In the genomic region with DNA sequence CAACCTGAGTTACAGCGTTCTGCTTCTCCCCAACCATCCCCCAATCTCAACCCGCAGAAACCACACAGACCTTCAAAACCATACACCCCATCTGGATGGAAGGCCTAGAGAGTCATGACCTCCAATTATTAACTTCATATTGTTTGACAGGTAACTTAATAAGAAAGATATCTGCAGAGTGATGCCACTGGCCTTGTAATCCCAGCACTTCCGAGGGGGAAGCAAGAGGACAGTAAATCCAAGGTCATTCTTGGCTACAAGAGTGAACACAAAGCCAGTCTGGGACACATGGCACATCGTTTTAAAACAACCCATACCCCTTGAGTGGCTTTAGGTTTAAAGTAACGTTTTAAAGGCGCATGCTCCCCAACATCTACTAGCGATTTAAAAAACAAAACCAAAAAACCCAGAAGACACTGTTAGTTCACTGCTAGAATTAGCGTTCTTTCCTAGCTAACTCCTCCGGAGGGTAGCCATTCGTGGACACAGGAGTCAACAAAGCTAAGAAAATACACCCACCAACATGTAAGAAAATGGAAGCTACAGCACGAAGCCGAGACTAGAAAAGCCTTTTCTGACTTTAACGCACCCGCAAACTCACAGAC, we compare ENCODE assay signal across 8 mouse cellular contexts. TPM values are rescaled to one million over a fixed set of nuclear protein-coding genes. Genes with fewer than 3 reads are reported as not detected.
DNase-seq lines count a peak whose midpoint lies in the region; ATAC-seq and TF ChIP-seq lines count a peak whose summit lies in the region.

No protein-coding gene starts in this region.

- no peak overlapping the region for H3K27ac ChIP-seq in CH12.LX (ENCODE audit: insufficient read depth, low read depth)
- H3K27ac ChIP-seq in forebrain, embryonic 10.5 days, result peak overlapping the region; percentile 97
- H3K27ac ChIP-seq in limb, embryonic 13.5 days, result peak overlapping the region; percentile 72
- H3K27ac ChIP-seq in neural tube, embryonic 13.5 days (replicated peaks), result peak overlapping the region; percentile 93

- peaks cover 2 to 30% of the 10 kb centered on the region in 2 experiments; a peak in 2 of 4 replicates for H3K4me1 ChIP-seq in CH12.LX (ENCODE audit: control insufficient read depth in 1 of 2, insufficient read depth in 2 of 2)
- H3K4me1 ChIP-seq in forebrain, embryonic 10.5 days, result peaks cover 28% of the 10 kb centered on the region
- H3K4me1 ChIP-seq in limb, embryonic 13.5 days, result peaks cover 31% of the 10 kb centered on the region
- H3K4me1 ChIP-seq in neural tube, embryonic 13.5 days (replicated peaks), result peaks cover 40% of the 10 kb centered on the region

- peak overlapping the region; percentile 80 for H3K4me2 ChIP-seq in CH12.LX (ENCODE audit: insufficient read depth, low read depth, poor library complexity, severe bottlenecking)
- peak overlapping the region; percentile 82 for H3K4me2 ChIP-seq in limb, embryonic 13.5 days (replicated peaks)
- H3K4me2 ChIP-seq in neural tube, embryonic 13.5 days, result peak overlapping the region; percentile 87

- TF ChIP-seq RAD21 in CH12.LX (IDR thresholded peaks at IDR 0.05; ENCODE audit: low read depth, low read length), result no peak

- WGBS in forebrain, embryonic 10.5 days, result 2% methylated on average over 14 of the region's 14 CpGs
- WGBS in limb, embryonic 13.5 days, result 2% methylated on average over 14 of the region's 14 CpGs
- WGBS in neural tube, embryonic 13.5 days, result 1% methylated on average over 14 of the region's 14 CpGs

- no peaks in the 10 kb centered on the region for H3K9me3 ChIP-seq in CH12.LX (replicated peaks; ENCODE audit: low read length)
- H3K9me3 ChIP-seq in forebrain, embryonic 10.5 days, result no peaks in the 10 kb centered on the region
- no peaks in the 10 kb centered on the region for H3K9me3 ChIP-seq in limb, embryonic 13.5 days
- no peaks in the 10 kb centered on the region for H3K9me3 ChIP-seq in neural tube, embryonic 13.5 days

- no peak for TF ChIP-seq CTCF in CH12.LX (conservative IDR thresholded peaks at IDR 0.05 in 1 of 2, IDR thresholded peaks at IDR 0.05 in 1 of 2; ENCODE audit: low read depth in 2 of 2, low read length in 2 of 2)

- in situ Hi-C loops in CH12.LX (cut with MboI; ENCODE audit: low pct_ligation_motif_present, low pct_unique_long_range_greater_than_20kb, low sequenced_read_pairs), result loop anchor here (5.0 to 25.0 kb wide), 2 partner anchors 161 to 286 kb away; no protein-coding TSS in a partner anchor

- peak; percentile 22 for DNase-seq in embryo, embryonic 11.5 days (ENCODE audit: low read depth, low spot score)
- no peak for DNase-seq in embryo, embryonic 11 days
- no peak for DNase-seq in CH12.LX (ENCODE audit: extremely low read depth)
- DNase-seq in forebrain, embryonic 10.5 days (ENCODE audit: extremely low spot score, low spot score), result peak; percentile 17
- no peak for DNase-seq in layer of hippocampus, postnatal 14 days (ENCODE audit: low spot score in 2 of 2)
- DNase-seq in MN1 (ENCODE audit: low spot score), result no peak

- H3K79me2 ChIP-seq in CH12.LX (replicated peaks; ENCODE audit: control insufficient read depth, extremely low read depth, insufficient read depth, poor library complexity, severe bottlenecking), result peaks cover 38% of the 10 kb centered on the region

- TF ChIP-seq POLR2A in CH12.LX (IDR thresholded peaks at IDR 0.05; ENCODE audit: low read depth, low read length), result no peak

- dilution Hi-C loops in CH12.LX (cut with MboI; ENCODE audit: extremely low pct_ligation_motif_present, extremely low pct_unique_long_range_greater_than_20kb, low sequenced_read_pairs), result no loop called here

- no peak for TF ChIP-seq EP300 in CH12.LX (IDR thresholded peaks at IDR 0.05; ENCODE audit: low read length)

- H3K36me3 ChIP-seq in CH12.LX (replicated peaks in 1 of 2; ENCODE audit: control insufficient read depth in 1 of 2, insufficient read depth in 1 of 2, low read length in 1 of 2), result peaks cover 0 to 15% of the 10 kb centered on the region in 2 experiments
- H3K36me3 ChIP-seq in forebrain, embryonic 10.5 days (replicated peaks), result peaks cover 10% of the 10 kb centered on the region
- peaks cover 5% of the 10 kb centered on the region; the same call in 1 of the 2 replicates for H3K36me3 ChIP-seq in limb, embryonic 13.5 days
- no peaks in the 10 kb centered on the region for H3K36me3 ChIP-seq in neural tube, embryonic 13.5 days

- ATAC-seq in limb, embryonic 13.5 days (ENCODE audit: low FRiP score, low read depth), result peak; percentile 42
- ATAC-seq in neural tube, embryonic 13.5 days (ENCODE audit: low read depth), result peak; percentile 52

- no peaks in the 10 kb centered on the region for H3K27me3 ChIP-seq in CH12.LX (replicated peaks)
- H3K27me3 ChIP-seq in forebrain, embryonic 10.5 days (ENCODE audit: poor library complexity, severe bottlenecking), result no peaks in the 10 kb centered on the region
- no peaks in the 10 kb centered on the region for H3K27me3 ChIP-seq in limb, embryonic 13.5 days
- H3K27me3 ChIP-seq in neural tube, embryonic 13.5 days, result no peaks in the 10 kb centered on the region

- peak overlapping the region; percentile 72 to 97 (median 86) for H3K4me3 ChIP-seq in CH12.LX (replicated peaks in 1 of 3; ENCODE audit: low read depth in 2 of 3, low read length in 2 of 3, poor library complexity in 1 of 3)
- peak overlapping the region; percentile 97 for H3K4me3 ChIP-seq in forebrain, embryonic 10.5 days
- H3K4me3 ChIP-seq in limb, embryonic 13.5 days, result peak overlapping the region; percentile 93
- H3K4me3 ChIP-seq in neural tube, embryonic 13.5 days, result peak overlapping the region; percentile 92

- peak overlapping the region; percentile 87 for H3K9ac ChIP-seq in CH12.LX (ENCODE audit: insufficient read depth, low read depth)
- H3K9ac ChIP-seq in limb, embryonic 13.5 days, result peak overlapping the region; percentile 73
- peak overlapping the region; percentile 74 for H3K9ac ChIP-seq in neural tube, embryonic 13.5 days

TF ChIP-seq in CH12.LX, 34 proteins besides CTCF, POLR2A, EP300 and RAD21:
- TF ChIP-seq MAX (IDR thresholded peaks at IDR 0.05; ENCODE audit: low read length), result peak; percentile 64
- 0 out of 2 replicates have a peak, but pooled peaks have one; percentile 13 for TF ChIP-seq CHD2 (IDR thresholded peaks at IDR 0.05; ENCODE audit: low read length)
- no peak for TF ChIP-seq IRF4 (IDR thresholded peaks at IDR 0.05; ENCODE audit: low read depth, low read length)

RNA-seq across cellular contexts. Expression of a gene that starts 0.7 kb away (rescaled TPM):
- total RNA-seq in CH12.LX (2012; rRNA removed) (18.1 and 18.6 TPM in 2 replicates), CH12.LX (2014; rRNA removed) (30.8 and 36.5 TPM in 2 replicates)
- polyA plus RNA-seq in CH12.LX (2012; ENCODE audit: insufficient read length, low read depth), result 25.9 and 27.4 TPM in 2 replicates
- polyA plus RNA-seq in forebrain, embryonic 10.5 days (2016; fragmentation: Nextera tagmentation; extraction: Ambion mirVana), result 96.6 and 98.2 TPM in 2 replicates
- 105 and 112 TPM in 2 replicates for polyA plus RNA-seq in limb, embryonic 13.5 days (2015; fragmentation: Nextera tagmentation; extraction: Ambion mirVana)
- 110 and 120 TPM in 2 replicates for polyA plus RNA-seq in neural tube, embryonic 13.5 days (2015; fragmentation: Nextera tagmentation; extraction: Ambion mirVana)
- 10 to 100 TPM; 52.0 to 54.7 TPM for total RNA-seq in layer of hippocampus, postnatal 14 days (2021)

RNA-seq across cellular contexts. Expression of a gene that starts 44.1 kb away (rescaled TPM):
- total RNA-seq in CH12.LX (2012; rRNA removed) (not detected in 2 replicates), CH12.LX (2014; rRNA removed) (not detected in 2 replicates)
- not detected in 2 replicates for polyA plus RNA-seq in CH12.LX (2012; ENCODE audit: insufficient read length, low read depth)
- polyA plus RNA-seq in forebrain, embryonic 10.5 days (2016; fragmentation: Nextera tagmentation; extraction: Ambion mirVana), result 0.07 and 0.46 TPM in 2 replicates
- 0.06 and 0.29 TPM in 2 replicates for polyA plus RNA-seq in limb, embryonic 13.5 days (2015; fragmentation: Nextera tagmentation; extraction: Ambion mirVana)
- 0.18 TPM in 1 of 2 replicates, not detected in the other for polyA plus RNA-seq in neural tube, embryonic 13.5 days (2015; fragmentation: Nextera tagmentation; extraction: Ambion mirVana)
- total RNA-seq in layer of hippocampus, postnatal 14 days (2021), result not detected

Comparison
In these comparisons a context has a peak if more than half of its experiments do, and no peak if none do; other contexts are left out.
1. DNase-seq: peak in embryo, embryonic 11.5 days (single experiment) and forebrain, embryonic 10.5 days (single experiment); none in embryo, embryonic 11 days (single experiment), CH12.LX (single experiment), layer of hippocampus, postnatal 14 days (0 of 2) and MN1 (single experiment).
2. Peak in every context shown above with its lines, with median percentiles within 50 percentile points of each other: H3K4me2 ChIP-seq, H3K4me3 ChIP-seq and H3K9ac ChIP-seq.